Mouse (Mus musculus): ENCODE data around the gene Prcp.

Gene Prcp

DNA sequence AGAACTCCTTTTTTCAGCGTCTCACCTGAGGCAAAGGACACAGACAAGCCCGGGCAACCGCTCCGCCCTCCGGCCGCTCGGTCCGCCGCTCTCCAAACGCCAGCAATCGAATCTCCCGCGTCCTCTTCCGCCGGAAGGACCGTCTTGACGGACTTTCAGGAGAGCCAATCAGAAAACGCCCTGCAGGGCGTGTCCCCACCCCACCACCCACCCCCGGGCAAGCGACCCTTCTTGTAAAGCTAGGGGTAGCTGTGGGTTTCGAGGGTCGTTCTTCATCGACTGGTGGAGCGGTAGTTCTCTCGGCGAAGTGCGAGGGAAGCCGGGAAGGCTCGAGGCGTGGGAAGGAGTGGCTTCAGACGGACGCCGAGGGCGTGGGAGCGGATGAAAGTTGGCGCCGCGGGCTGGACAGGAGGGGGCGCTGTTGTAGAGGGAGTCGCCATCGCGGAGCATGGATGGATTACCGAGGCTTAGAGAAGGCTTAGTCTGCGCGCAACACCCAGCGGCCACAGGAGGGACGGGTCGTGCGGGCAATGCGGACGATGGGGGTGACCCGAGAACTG lies at the start of gene Prcp, which contains the start of gene Ddias:
Prcp (plus strand) TSS at position 355 of the 560 bp plus-strand sequence.
Ddias (minus strand) TSS at position 132 of the 560 bp plus-strand sequence.
- DNase-seq (ENCODE audit: low read depth, low spot score): peak; percentile 94

DNA sequence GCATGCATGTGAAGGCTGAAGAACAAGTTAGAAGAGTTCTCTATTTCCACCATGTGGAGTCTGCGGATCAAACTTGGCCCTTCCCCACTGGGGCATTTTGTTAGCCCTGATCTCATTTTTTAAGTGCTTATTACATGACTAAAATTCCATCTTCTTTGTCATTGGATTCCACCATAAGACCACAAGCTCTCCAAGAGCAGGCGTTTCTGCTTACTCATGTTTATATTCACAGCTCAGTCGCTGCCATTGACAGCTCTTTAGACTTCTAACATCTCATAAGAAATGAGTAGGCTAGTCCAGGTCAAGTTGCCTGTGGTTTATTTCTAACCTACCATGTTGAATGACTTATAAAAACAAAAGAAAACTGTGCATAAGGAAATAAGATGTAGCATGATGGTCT lies 48.0 kb upstream of the Prcp start:
- DNase-seq (ENCODE audit: low read depth, low spot score): no peak

DNA sequence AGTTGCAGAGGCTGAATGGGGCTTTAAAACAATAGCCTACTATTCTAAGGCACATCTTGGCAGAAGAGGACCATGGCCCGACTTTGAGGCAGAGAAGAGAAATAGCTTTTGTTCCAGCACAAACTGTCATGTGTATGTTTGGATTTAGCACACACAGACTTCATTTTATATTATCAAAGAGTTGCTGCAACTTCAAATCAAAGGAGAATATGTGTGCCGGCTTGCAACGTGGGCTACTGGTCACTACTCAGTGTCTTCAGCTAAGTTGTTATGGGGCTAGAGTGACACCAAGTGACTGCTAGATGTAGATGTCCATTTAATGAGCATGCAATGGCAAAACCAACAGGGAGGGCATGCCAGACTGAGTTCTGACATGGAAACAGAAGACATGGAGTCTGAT lies 46.3 kb upstream of the Prcp start:
- no peak for DNase-seq (ENCODE audit: low read depth, low spot score)

DNA sequence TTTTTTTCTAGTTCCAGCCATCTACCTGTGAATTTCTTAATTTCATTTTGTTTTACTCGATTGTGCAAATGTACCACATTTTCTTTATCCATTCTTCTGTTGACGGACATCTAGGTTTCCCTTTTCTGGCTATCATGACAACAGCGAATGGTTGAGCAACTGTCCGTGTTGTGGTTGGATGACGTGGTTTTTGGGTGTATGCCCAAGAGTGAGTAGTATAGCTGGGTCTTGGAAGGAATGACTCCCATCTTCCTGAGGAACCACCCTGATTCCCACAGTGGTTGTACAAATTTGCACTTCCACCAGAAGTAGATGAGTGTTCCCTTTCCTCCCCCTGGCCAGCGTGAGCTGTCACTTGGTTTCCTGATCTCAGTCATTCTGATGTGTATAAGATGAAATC lies 41.9 kb upstream of the Prcp start:
- no peak for DNase-seq (ENCODE audit: low read depth, low spot score)

DNA sequence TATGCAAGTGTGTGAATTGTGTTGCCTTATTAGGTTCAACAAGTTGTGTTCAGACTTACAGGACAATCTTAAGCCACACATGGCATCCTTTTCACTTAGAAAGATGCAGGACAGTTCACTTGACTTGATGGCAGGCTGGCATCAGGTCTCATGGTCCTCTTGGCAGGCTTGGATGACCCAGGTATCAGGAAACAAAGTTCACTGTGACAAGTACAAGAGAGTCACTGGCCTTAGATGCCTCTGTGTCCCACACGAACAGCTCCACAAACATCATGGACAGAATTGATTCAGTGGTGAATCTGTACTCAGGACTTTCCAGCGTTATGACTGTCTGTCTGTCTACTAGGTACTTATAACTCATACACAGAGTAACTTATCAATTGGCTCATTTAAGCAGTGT lies 39.9 kb upstream of the Prcp start:
- no peak for DNase-seq (ENCODE audit: low read depth, low spot score)

DNA sequence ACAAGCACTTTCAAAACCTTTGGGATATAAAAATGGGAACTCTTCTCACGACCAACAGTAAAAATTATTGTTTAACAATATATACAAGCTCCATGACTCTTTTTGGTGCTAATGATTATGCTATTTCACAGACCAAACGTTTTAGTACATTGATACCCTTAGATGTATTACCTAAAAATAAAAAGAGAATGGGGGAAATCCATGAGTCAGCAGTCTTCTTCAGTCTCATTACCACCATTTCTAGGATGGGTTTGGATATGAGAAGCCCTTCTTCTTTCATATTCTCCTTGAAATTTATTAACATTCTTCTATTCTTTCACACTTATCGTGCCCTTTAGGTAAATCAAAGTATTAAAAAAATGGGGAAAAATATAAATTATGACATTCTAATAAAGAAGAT lies 37.8 kb upstream of the Prcp start:
- no peak for DNase-seq (ENCODE audit: low read depth, low spot score)

DNA sequence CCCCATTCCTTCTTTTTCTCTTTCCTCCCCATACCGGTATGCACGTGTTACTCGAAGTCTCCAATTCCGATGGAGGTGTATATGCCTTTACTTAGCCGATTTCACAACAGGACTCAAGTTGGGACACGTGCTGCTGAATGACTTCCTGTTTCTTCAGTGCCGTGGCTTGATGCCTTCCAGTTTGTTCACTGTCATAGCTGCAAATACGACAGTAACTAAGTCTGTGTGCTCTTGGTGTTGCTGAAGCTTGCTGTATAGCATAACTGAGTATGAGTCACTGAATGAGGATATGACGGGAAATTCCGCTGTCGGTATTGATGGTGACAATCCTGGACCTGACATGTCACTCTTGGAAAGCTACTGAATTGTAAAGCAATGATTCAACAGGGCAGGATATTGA lies 37.0 kb upstream of the Prcp start:
- DNase-seq (ENCODE audit: low read depth, low spot score): no peak

DNA sequence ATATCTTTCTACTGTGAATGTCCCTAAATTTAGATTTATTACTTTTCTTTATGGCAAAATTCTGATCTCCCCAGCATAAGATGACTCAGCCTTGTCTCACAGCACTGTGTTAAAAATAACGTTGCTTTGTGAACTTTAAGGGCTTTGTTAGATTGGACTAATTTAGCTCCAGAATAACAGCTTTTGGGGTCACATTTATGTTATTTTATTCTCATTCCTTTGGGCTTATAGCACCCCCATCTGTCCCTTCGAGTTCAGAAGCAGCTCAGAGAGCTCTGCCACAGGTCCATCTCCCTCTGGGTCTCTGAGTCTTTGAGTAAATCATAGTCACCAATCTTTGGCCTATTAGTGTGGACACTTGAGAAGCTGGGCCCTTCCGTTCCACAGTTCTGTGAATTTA lies 36.4 kb upstream of the Prcp start:
- no peak for DNase-seq (ENCODE audit: low read depth, low spot score)

DNA sequence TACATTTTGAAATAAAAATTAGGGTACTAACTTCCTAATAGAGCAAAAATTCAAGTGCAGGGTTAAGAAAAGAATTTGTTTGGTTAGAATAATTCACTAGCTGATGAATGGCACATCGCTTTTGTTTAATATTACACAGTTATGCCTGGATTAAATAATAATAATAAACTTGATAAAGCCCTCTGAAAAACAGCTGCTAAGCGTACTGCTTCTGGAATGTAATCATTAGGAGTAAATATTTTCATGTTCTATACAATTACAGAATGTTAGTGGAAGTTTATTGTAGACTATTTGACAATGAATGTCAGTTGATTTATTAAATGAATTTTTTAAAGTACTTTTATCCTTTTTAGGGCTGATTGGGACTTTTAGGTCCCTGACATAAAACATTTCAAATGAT lies 32.0 kb upstream of the Prcp start:
- DNase-seq (ENCODE audit: low read depth, low spot score): no peak

DNA sequence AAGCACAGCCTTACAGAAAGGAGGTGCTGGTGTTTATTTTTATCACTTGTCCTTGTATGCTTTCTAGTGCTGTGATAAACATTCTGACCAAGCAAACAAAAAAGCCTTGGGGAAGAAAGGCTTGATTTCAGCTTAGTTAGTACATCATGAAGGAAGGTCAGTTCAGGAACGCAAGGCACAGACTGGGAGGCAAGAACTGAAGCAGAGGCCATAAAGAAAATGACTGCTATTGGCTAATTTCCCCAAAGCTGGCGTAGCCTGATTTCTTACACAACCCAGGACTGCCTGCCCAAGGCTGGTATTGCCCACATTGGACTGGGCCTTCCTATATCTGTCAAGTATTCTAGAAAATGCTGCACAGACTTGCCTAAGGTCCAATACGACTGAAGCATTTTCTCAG lies 26.0 kb upstream of the Prcp start:
- no peak for DNase-seq (ENCODE audit: low read depth, low spot score)

DNA sequence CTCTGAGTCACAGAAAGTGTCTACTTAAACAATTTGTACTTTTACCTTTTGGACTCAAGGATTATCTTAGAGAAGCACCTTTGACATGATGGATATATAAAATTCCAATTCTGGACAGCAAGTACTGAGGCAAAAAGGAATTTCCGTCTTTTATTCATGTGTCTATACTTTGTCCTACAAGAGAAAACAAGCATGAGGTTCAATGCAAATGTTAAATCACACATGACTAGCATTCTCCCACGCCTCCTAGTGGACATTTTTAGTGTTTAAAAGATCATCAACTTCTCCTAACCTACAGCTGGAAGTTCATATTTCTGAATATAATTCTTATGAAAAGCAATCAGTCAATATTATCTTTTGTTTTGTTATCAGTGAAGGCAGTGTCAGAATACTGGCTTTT lies 7.7 kb upstream of the Prcp start:
- DNase-seq (ENCODE audit: low read depth, low spot score): no peak

DNA sequence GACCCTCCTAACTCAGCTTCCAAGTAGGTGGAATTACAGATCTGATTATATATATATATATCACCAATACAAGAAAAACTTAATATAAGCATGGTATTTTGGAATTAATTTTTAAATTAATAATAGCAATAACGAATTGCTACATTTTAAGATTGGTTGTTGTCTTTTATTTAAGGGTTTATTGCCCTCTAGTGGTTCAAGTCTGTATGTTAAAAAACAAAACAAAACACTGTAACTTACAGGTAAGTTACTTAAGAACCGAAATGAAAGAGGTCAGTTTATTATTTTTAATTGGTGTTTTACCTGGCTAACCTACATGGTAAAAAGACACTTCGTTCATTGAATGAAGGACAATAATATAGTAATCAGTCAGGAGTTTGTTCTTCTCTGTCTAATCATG lies 4.1 kb upstream of the Prcp start:
- DNase-seq (ENCODE audit: low read depth, low spot score): no peak

DNA sequence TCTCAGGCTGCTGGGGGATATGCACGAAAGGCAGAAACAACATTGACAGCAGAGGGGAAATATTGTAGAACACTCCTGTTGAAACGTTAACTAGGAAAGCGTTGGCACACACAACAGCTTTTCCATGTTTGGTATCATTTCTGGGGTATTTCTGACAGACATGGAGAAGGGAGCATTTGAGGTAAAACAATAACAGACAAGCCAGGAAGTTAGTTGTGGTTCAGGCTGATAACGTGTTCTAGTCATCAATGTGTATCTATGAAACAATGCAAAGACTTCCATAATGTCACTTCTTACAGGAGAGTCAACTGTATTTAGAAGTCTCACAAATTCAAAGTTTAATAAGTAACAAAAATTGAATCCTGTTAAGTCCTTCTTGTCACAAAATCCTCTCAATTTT lies 2.7 kb upstream of the Prcp start:
- DNase-seq (ENCODE audit: low read depth, low spot score): no peak

DNA sequence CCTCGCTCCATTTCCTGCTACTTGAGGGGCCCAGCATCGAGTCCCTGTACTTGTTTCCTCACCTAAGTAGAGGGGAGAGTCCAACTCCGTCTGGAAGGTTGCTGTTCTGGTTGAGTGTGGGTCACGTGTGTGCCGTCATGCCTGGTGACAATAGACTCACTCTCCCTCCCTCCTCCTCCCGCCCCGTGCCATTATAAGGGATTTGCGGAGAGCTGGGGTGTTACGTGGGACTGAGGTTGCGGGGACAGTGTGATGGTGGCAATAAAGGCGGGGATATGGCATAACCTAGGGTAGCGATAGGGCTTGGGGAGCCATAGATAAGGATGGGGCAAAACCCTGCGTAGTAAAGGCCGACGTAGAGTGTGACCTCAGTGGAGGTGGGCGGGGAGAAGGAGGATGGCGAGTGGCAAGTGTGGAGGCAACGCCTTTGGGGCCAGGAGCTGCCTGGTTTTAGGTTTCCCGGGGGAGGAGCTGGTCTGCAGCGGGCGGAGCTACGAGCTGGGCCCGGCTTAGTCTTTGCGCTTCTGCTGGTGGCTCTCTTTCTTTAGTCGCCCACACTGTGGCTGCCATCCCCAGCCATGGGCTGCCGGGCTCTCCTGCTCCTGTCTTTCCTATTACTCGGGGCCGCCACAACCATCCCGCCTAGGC lies 615 bp downstream of the Prcp start:
- DNase-seq (ENCODE audit: low read depth, low spot score): peak; percentile 96

DNA sequence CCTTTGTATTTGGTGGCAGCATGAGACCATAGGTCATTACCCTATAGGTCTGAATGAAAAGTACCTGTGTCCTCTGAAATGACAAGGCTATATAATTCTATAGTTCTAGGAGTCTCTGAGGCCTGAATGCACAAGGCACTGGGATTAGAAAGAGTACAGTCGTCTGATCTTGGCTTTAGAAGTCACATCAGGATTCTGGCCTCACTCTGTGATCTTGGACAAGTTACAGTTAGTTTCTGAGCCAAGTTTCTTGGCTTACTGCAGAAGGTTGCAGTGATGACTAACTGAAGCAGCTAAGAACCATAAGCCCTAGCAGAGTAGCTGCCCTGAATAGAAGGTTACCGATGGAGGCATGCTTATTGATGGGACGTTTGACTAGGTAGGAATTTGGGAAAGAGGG lies 1.8 kb downstream of the Prcp start:
- DNase-seq (ENCODE audit: low read depth, low spot score): no peak

DNA sequence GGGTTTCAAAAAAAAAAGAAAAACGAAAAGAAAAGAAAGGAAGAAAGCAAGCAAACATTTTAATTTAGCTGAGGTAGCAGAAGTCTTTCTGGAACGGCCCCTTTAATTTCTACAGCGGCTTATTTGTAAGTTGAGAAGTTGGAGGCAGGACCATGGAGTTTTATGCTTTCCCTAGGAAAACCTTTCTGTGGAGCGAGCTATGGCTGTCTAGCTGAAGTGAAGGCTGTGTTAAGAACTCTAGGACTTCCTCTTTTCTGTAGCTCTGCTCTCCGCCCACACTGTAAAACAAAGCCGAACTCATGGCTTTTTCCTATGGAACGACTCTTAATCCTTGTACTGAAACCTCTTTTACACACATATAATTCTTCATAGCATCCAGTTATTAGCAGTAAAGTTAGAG lies 2.3 kb downstream of the Prcp start:
- no peak for DNase-seq (ENCODE audit: low read depth, low spot score)

DNA sequence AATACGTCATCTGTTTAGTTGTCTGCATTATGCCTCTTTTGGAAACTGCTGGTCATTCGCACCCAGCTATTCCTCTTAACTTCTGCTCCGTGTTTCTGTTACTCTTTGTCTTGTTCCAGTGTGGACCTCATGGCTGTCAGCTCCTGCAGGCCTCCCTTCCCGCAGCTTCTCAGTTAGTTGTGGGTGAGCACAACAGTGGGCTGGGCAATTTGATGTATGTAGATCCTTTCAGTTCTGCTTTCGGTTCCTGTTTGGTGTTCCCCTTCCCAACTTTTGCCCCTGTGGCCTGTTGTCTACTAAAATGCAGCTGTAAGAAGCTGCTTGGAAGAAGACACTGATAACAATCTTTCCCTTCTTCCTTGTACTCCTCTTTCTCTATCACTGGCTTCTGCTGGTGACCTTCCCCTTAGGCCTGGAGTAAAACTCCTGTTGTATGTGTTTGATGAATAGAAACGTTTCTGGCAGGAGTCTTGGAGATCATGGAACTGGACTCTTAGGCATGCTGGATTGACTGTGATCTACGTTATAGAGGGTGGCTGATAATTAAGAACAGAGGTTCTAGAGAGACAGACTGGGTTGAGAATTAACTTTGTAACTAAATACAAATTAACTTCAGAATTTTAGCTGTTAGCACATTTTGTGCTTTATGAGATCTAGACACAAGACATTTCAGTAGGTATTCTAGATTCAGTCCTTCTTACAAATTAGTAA lies 4.5 kb downstream of the Prcp start:
- DNase-seq (ENCODE audit: low read depth, low spot score): no peak

DNA sequence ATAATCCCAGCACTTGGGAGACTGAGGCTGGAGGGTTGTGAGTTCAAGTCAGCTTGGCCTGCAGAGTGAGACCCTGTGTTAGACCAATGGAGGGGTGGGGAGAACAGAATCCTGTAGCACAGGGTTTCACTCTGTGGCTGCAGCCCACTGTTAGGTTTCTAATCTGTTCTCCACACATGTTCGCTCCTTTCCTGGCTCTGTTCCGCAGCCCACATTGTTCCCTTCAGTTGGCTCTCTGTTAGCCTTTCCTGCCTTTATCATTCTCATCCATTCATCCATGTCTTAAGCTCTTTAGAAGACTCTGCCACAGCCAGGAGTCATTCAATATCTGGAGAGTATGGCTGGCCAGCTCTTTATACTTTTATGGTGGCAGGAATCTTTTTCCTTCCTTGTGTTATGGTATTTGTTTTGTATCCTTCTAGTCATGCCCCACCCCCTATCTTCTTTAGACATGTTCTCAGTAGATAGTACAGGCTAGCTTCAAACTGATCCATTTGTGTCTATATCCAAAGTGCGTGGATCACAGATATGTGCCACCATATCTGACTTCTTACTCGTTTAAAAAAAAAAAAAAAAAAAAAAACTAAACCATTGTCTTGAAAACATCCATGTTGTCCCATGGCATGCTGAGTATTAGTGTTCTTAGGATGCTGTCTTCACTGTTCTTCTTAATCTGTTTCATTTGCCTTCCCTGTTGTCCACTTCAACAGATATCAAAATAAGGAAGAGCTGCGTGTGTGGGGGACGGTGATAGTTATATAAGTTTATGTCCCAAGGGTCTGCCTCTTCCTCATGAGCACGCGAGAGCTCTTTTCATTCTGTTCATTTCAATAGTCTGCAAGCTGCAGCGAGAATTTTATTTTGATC lies 9.8 kb downstream of the Prcp start:
- no peak for DNase-seq (ENCODE audit: low read depth, low spot score)

DNA sequence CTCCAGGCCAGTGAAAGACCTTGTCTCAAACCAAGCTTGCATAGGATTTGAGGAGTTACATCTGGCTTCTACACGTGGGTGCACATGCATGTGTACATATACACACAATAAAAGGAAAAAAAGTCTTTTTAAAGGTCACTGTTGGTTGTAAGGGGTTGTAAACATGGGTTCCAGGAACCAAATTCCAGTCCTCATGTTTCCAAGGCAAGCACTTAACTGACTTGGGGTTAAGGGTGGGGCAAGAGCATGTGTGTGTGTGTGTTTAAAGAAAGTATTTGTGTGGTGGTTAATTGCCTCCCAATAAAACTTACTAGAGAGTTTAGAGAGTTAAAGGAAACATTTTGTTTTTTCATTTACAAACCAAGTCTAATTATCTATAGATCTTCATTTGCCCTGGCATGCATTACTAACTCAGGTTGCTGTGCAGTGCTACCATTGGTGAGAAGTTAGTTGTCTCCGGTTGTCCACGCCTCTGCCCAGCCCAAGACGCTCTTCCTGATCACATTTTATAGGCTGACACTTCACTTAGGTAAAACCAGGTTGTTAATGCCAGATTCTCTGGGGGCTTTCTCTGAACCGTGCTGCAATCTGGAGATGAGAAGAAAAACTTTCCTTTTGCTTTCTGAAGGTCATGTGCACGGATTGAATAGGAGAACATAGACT lies 10.9 kb downstream of the Prcp start:
- no peak for DNase-seq (ENCODE audit: low read depth, low spot score)

DNA sequence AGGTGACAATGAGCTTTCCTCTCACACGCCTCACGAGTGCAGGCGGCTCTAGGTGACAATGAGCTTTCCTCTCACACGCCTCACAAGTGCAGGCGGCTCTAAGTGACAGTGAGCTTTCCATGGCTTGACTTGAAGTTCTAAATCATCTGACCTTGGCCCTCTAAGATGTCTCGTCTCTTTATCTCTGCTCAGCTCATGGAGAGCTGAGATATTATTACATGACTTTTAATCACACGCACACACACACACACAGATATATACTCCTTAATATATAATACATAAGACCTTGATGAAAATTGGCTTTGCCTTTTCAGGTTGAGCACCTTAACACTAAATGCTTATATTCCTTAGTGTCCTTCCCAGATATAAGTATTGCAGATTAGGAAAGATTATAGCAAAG lies 12.5 kb downstream of the Prcp start:
- DNase-seq (ENCODE audit: low read depth, low spot score): no peak

DNA sequence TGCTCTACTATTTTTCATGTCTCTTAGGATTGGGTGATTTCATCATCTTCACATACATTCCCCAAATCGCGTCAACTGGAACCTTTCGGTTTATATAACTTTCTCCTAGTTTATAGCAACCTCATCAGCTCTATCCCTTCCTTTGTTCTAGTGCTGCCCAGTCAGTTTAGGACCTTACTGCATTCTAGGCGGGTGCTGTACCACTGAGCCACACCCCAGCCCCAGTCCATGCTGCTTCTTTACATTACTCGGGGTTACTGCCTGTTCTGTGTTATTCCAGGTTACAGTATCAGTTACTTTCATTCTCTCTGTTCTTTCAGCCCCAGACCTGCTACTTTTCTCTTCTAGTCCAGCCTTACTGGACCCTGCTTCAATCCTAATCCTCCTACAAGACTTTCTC lies 13.0 kb downstream of the Prcp start:
- no peak for DNase-seq (ENCODE audit: low read depth, low spot score)

DNA sequence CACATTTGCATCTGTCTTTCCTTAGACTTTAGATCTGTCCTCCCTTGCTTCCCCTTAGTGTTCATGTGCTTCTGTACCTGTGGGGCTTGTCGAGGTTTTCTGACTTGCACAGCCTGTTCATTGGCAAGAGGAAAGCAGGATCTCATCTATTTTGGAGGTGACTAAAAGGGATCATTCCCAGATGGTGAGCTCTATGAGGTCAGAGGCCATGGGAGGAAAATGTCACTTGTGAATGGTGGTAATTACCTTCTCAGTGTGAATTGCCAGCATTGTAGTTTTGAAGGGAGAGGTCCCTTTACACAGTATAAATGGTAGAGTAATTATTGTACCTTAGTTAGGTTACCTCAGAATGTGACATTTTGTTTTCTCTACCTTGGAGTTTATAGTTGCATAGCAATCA lies 15.9 kb downstream of the Prcp start:
- DNase-seq (ENCODE audit: low read depth, low spot score): no peak

Measured in c-Kit-negative CD71-positive TER-119-positive erythroid progenitor cells, embryonic 14.5 days (primary cell).